Mouse (Mus musculus) forebrain, embryonic 16.5 days (tissue): ENCODE results near the gene Bcl2a1a. TPM values are rescaled to one million over a fixed set of nuclear protein-coding genes. Genes with fewer than 3 reads are reported as not detected.
"Not testable (repeated sequence)": the region's sequence is repeated elsewhere in the genome, so short reads cannot be mapped to it uniquely, and the experiment has no call there.

ENCODE experiments used
- ATAC-seq: fragments of 200-750 bp; cut with Nextera tagmentation; 2 replicates; pipeline ENCODE4 v1.8.0; 2017; ENCODE audit warnings: mild to moderate bottlenecking, moderate library complexity
- H3K27ac ChIP-seq: fragments of 300-500 bp; sonication (generic); 2 replicates; pipeline ENCODE4 v1.5.1; 2014; ENCODE audit warnings: low read length, control low read depth
- H3K27me3 ChIP-seq: fragments of 300-500 bp; sonication (generic); replicated peaks from 2 replicates; pipeline ENCODE4 v1.6.1; 2014; ENCODE audit warnings: low read length; ENCODE audit not compliant: control insufficient read depth, insufficient read depth
- H3K36me3 ChIP-seq: fragments of 300-500 bp; sonication (generic); 2 replicates; pipeline ENCODE4 v1.6.1; 2014; ENCODE audit not compliant: control insufficient read depth, insufficient read depth
- H3K4me1 ChIP-seq: fragments of 300-500 bp; sonication (generic); replicated peaks from 2 replicates; pipeline ENCODE4 v1.6.1; 2014; ENCODE audit warnings: low read length; ENCODE audit not compliant: control insufficient read depth, insufficient read depth
- H3K4me2 ChIP-seq: fragments of 300-500 bp; sonication (generic); 2 replicates; pipeline ENCODE4 v1.6.1; 2014; ENCODE audit warnings: mild to moderate bottlenecking, low read length, control low read depth
- H3K4me3 ChIP-seq: fragments of 300-500 bp; sonication (generic); replicated peaks from 2 replicates; pipeline ENCODE4 v1.5.1; 2014; ENCODE audit warnings: mild to moderate bottlenecking, low read length, control low read depth
- H3K9ac ChIP-seq: fragments of 300-500 bp; sonication (generic); replicated peaks from 2 replicates; pipeline ENCODE4 v1.6.1; 2014; ENCODE audit warnings: low read depth, low read length, control low read depth
- H3K9me3 ChIP-seq: fragments of 300-500 bp; sonication (generic); 2 replicates; pipeline ENCODE4 v1.6.1; 2016; ENCODE audit warnings: low read length; ENCODE audit not compliant: control insufficient read depth
- WGBS: fragments of 180-500 bp; shearing (Covaris S2); extraction: QIAGEN DNeasy Blood & Tissue Kit; methylation state at CpG from one replicate; pipeline ENCODE4 v1.1.7; 2014; 5-methylcytosine and 5-hydroxymethylcytosine counted together
- polyA plus RNA-seq: library from polyadenylated mRNA; unstranded; fragments of >200 nt; fragmentation: Nextera tagmentation; extraction: Ambion mirVana; gene quantifications from 2 replicates; pipeline ENCODE4 v1.2.1, GENCODE M21; 2015

Bcl2a1a gene
- polyA plus RNA-seq, result not detected in 2 replicates

- not testable (repeated sequence) for H3K27me3 ChIP-seq, H3K4me3 ChIP-seq, H3K4me2 ChIP-seq, ATAC-seq, H3K9ac ChIP-seq, H3K36me3 ChIP-seq, H3K27ac ChIP-seq, H3K9me3 ChIP-seq, H3K4me1 ChIP-seq
- 91% methylated on average over 5 of the region's 5 CpGs for WGBS
Observed at GRCm38 (mm10) chr9:88956670-88957153, at the start of gene Bcl2a1a. Bcl2a1a (plus strand) TSS chr9:88956900.

- not testable (repeated sequence) for H3K4me3 ChIP-seq, H3K27me3 ChIP-seq, H3K4me2 ChIP-seq, H3K9ac ChIP-seq, H3K27ac ChIP-seq, H3K4me1 ChIP-seq, H3K36me3 ChIP-seq, H3K9me3 ChIP-seq, ATAC-seq
- 86% methylated on average over 4 of the region's 5 CpGs for WGBS
Observed at GRCm38 (mm10) chr9:88916576-88916975, 40.1 kb upstream of the Bcl2a1a start.

DNA sequence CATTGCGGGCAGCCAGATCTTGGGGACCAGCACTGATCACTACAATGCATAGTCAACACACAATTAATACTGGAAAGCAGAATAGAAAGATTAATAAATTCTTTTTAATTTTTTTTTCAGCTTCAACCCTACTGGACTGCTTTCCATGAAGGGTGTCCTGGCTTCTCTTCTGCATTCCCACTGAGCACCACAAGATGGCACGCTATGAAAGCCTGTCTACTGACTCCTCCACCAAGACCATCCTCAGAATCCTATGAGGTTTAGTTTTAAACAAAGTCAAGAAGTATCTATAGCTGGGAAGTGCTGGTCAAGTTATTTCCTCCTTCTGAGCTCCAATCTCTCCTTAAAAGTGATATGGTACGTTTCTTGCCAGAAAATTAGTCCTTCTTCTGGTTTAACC is 18.4 kb upstream of the Bcl2a1a start:
- not testable (repeated sequence) for H3K4me1 ChIP-seq, H3K4me3 ChIP-seq, H3K27me3 ChIP-seq, ATAC-seq, H3K9me3 ChIP-seq, H3K27ac ChIP-seq, H3K4me2 ChIP-seq, H3K9ac ChIP-seq, H3K36me3 ChIP-seq
- WGBS, result 8% methylated on average over 1 of the region's 3 CpGs

DNA sequence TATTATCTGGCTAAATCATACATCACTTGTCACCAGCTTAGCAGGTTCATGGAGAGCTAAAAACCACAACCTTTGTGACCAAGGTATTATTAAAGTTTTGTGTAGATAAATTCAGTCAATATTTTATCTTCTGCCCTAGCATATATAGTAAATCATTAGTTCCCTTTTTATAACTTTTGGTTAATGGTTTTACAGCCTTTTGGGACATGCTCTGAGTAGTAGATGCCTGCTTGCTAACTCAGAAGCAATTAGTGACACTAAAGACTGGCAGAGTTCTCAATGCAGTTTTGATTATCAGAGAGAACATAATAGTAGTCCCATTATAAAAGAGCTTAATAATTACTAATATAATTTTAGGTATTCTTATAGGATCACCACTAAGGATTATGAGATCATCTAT is 5.2 kb upstream of the Bcl2a1a start:
- H3K27ac ChIP-seq, ATAC-seq, H3K9me3 ChIP-seq, H3K27me3 ChIP-seq, H3K4me1 ChIP-seq, H3K4me2 ChIP-seq, H3K36me3 ChIP-seq, H3K9ac ChIP-seq, H3K4me3 ChIP-seq: not testable (repeated sequence)

DNA sequence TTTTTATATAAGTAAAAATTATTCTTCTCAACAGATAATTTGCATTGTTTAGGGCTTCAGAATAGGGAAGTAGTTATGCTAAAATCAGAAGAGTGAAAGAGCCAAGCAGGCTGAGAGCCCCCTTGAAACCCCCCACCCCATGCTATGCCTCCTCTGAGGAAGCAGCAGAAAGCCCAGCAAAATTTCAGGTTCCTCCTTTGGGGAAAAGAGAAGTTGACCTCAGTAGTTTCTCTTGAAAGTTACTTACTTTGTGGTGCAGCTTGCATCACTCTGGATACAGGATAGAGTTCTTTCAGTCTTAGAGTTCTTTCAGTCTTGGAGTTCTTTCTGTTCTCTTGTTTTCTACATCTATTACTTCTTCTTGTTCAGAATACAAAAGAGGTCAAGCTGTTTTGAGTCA is 3.5 kb upstream of the Bcl2a1a start:
- H3K4me3 ChIP-seq, H3K27me3 ChIP-seq, H3K36me3 ChIP-seq, H3K27ac ChIP-seq, H3K4me1 ChIP-seq, H3K9me3 ChIP-seq, ATAC-seq, H3K4me2 ChIP-seq, H3K9ac ChIP-seq: not testable (repeated sequence)

- H3K36me3 ChIP-seq, H3K27ac ChIP-seq, H3K4me2 ChIP-seq, H3K9me3 ChIP-seq, ATAC-seq, H3K27me3 ChIP-seq, H3K9ac ChIP-seq, H3K4me1 ChIP-seq, H3K4me3 ChIP-seq: not testable (repeated sequence)
- 88% methylated on average over 1 of the region's 1 CpGs for WGBS
Observed at GRCm38 (mm10) chr9:88955224-88955623, 1.5 kb upstream of the Bcl2a1a start.

DNA sequence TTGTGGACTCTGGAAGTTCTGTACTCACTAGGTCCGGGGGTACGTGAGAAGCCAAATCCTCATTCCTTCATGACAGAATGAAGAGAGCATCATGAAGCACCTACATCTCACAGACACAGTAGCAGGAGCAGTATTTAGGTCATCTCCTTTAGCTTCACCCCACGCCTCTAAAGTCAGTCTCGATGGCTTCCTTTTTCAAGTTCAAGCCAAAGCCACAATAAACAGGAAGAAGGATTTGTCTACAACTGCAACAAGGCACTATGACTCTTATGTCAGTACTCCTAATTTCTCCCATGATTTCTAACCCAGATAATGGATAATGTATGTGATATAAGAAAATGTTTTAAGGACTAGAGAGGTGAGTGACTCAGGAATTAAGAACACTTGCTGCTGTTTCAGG is 665 bp upstream of the Bcl2a1a start:
- H3K4me3 ChIP-seq, H3K9me3 ChIP-seq, H3K27ac ChIP-seq, H3K4me2 ChIP-seq, H3K27me3 ChIP-seq, ATAC-seq, H3K9ac ChIP-seq, H3K36me3 ChIP-seq, H3K4me1 ChIP-seq: not testable (repeated sequence)
- 88% methylated on average over 2 of the region's 4 CpGs for WGBS

DNA sequence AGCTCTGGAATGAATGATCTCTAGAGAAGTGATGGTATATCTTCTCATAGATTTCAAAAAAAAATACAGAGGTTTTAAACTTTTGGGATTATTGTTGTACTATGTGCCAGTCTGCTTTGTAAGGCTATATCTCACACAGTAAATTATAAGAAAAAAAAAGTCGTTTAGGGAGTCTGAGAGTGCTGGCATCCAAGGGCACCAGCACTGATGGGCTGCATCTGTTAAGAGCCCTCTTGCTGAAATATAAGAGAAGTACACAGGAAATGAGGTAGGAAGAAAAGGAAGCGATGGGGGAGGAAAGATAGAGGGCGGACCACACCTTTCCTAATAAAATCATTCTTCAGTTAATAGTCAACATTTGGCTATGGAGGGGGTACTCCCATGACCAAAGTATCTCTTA is 2.2 kb downstream of the Bcl2a1a start:
- 92% methylated on average over 3 of the region's 3 CpGs for WGBS
- H3K4me1 ChIP-seq, result no peaks in the 10 kb centered on the region
- H3K9ac ChIP-seq, result no peak overlapping the region
- no peaks in the 10 kb centered on the region for H3K27me3 ChIP-seq
- no peaks in the 10 kb centered on the region for H3K36me3 ChIP-seq
- no peak overlapping the region for H3K4me3 ChIP-seq
- H3K27ac ChIP-seq, result no peak overlapping the region
- ATAC-seq, result no peak
- no peak overlapping the region for H3K4me2 ChIP-seq
- no peaks in the 10 kb centered on the region for H3K9me3 ChIP-seq

DNA sequence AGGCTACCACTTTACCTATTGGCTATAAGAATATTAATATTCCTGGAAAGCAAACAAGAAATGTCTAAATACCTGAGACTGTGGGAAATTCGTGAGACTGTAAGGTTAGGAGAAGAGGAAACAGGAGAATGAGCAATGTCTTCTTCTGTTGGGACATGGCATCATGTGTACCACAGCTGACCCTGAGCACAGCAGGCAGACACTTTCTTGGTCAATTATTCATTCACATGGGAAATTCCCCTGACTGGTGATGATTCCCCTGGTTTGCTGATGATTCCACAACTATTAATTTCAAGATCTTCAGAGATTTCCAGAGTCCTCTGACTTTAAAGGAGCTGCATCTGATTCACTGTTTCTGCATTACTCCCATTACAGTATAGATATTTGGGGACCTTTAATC is 3.3 kb downstream of the Bcl2a1a start:
- H3K9ac ChIP-seq, H3K36me3 ChIP-seq, H3K4me2 ChIP-seq, H3K27me3 ChIP-seq, H3K27ac ChIP-seq, H3K4me3 ChIP-seq, ATAC-seq, H3K4me1 ChIP-seq, H3K9me3 ChIP-seq: not testable (repeated sequence)
- WGBS, result 54% methylated on average over 1 of the region's 1 CpGs

DNA sequence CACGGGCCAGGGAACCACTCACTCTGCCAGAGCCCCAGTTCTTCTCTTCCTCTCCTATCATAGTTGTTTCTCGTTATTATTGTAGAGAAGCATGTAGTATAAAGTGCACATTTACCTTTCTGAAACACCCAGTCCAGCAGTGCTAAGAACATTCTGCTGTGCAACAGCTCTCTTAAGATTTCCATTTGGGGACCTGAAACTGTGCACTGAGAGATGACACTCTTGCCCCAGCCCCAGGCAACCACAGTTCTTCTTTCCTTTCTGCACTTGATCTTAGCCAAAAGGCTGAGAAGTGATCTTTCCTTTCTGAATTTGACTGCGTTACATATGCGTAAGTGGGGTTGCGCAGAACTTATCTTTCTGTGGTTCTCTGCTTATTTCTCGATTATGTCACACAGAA is 9.8 kb downstream of the Bcl2a1a start:
- H3K27ac ChIP-seq, H3K4me3 ChIP-seq, H3K4me2 ChIP-seq, H3K27me3 ChIP-seq, H3K9ac ChIP-seq, ATAC-seq, H3K9me3 ChIP-seq, H3K36me3 ChIP-seq, H3K4me1 ChIP-seq: not testable (repeated sequence)
- no CpG with 5 or more reads among the region's 6 CpGs for WGBS
